Mouse (Mus musculus) hindbrain, embryonic 16.5 days (tissue): Measurements from ENCODE around the gene Pcolce. TPM values are rescaled to one million over a fixed set of nuclear protein-coding genes. Genes with fewer than 3 reads are reported as not detected.
A peak's percentile ranks its signal among the peaks of the same experiment; 100 is the strongest.
"Not testable (repeated sequence)": the region's sequence is repeated elsewhere in the genome, so short reads cannot be mapped to it uniquely, and the experiment has no call there.

Experiments
- ATAC-seq: fragments of 200-750 bp; cut with Nextera tagmentation; 2 replicates; pipeline ENCODE4 v1.8.0; 2017; ENCODE audit warnings: moderate TSS enrichment, moderate library complexity
- H3K27ac ChIP-seq: fragments of 300-500 bp; sonication (generic); 2 replicates; pipeline ENCODE4 v1.5.1; 2014; ENCODE audit warnings: low read depth, mild to moderate bottlenecking, control low read depth, low read length, moderate library complexity
- H3K27me3 ChIP-seq: fragments of 300-500 bp; sonication (generic); replicated peaks from 2 replicates; pipeline ENCODE4 v1.6.1; 2014; ENCODE audit warnings: low read length; ENCODE audit not compliant: control insufficient read depth, insufficient read depth
- H3K36me3 ChIP-seq: fragments of 300-500 bp; sonication (generic); 2 replicates; pipeline ENCODE4 v1.6.1; 2014; ENCODE audit warnings: mild to moderate bottlenecking, low read length, moderate library complexity, mixed read lengths; ENCODE audit not compliant: control insufficient read depth, insufficient read depth
- H3K4me1 ChIP-seq: fragments of 300-500 bp; sonication (generic); 2 replicates; pipeline ENCODE4 v1.6.1; 2014; ENCODE audit warnings: low read depth, low read length; ENCODE audit not compliant: control insufficient read depth, insufficient read depth
- H3K4me2 ChIP-seq: fragments of 300-500 bp; sonication (generic); 2 replicates; pipeline ENCODE4 v1.6.1; 2014; ENCODE audit warnings: mild to moderate bottlenecking, low read length, control low read depth, moderate library complexity
- H3K4me3 ChIP-seq: fragments of 300-500 bp; sonication (generic); 2 replicates; pipeline ENCODE4 v1.5.1; 2014; ENCODE audit warnings: mild to moderate bottlenecking, low read length, control low read depth, moderate library complexity
- H3K9ac ChIP-seq: fragments of 300-500 bp; sonication (generic); 2 replicates; pipeline ENCODE4 v1.6.1; 2014; ENCODE audit warnings: low read depth, mild to moderate bottlenecking, control low read depth, low read length, moderate library complexity
- H3K9me3 ChIP-seq: fragments of 300-500 bp; sonication (generic); 2 replicates; pipeline ENCODE4 v1.6.1; 2014; ENCODE audit warnings: mild to moderate bottlenecking, low read length, moderate library complexity; ENCODE audit not compliant: control insufficient read depth
- WGBS: fragments of 180-500 bp; shearing (Covaris S2); extraction: QIAGEN DNeasy Blood & Tissue Kit; methylation state at CpG from one replicate; pipeline ENCODE4 v1.1.7; 2014; 5-methylcytosine and 5-hydroxymethylcytosine counted together
- polyA plus RNA-seq: library from polyadenylated mRNA; unstranded; fragments of >200 nt; fragmentation: Nextera tagmentation; extraction: Ambion mirVana; gene quantifications from 2 replicates; pipeline ENCODE4 v1.2.1, GENCODE M21; 2015

Pcolce gene
- polyA plus RNA-seq, 1 experiment from 2014 or later = 23.3 TPM

DNA sequence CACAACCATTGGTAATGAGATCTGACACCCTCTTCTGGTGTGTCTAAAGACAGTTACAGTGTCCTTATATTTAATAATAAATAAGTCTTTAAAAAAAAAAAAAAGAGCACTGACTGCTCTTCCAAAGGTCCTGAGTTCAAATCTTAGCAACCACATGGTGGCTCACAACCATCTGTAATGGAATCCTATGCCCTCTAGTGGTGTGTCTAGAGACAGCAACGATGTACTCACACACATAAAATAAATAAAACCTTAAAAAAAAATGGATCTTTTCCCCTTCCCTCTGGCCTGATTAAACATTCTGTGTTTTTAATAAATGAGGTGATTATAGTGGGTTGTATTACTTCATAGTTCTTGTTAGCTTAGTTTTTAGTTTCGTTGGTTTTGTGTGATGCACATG, 1.3 kb upstream of the Pcolce start:
- not testable (repeated sequence) for ATAC-seq, H3K4me1 ChIP-seq
- 90% methylated on average over 2 of the region's 2 CpGs for WGBS

DNA sequence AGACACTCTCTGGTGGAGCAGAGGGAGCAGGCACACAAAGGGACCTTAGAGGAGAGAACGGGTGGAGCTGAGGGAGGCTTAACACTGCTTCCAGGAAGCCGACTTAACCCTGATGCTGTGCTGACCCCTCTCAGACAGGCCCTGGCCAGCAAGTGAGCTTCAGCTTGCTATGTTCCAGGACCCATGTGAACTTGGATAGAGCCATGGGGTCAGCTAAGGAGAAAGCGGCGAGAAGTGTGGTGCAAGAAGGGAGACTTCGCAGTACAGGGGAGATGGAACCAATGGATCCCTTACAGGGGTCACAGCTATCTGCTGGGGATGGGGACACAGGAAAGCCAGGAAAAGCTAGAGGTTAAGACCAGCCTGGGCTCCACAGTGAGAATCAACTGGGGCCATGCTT, 508 bp downstream of the Pcolce start:
- peaks cover 6% of the 10 kb centered on the region for H3K4me1 ChIP-seq
- no peak overlapping the region for H3K4me2 ChIP-seq
- H3K27me3 ChIP-seq = no peaks in the 10 kb centered on the region
- H3K4me3 ChIP-seq = no peak overlapping the region
- H3K36me3 ChIP-seq = no peaks in the 10 kb centered on the region
- ATAC-seq = no peak
- no peaks in the 10 kb centered on the region for H3K9me3 ChIP-seq
- no peak overlapping the region for H3K27ac ChIP-seq
- H3K9ac ChIP-seq = no peak overlapping the region
- WGBS = 82% methylated on average over 5 of the region's 5 CpGs

More for the DNA sequence above, 1.3 kb upstream of the Pcolce start:
- not testable (repeated sequence) for H3K36me3 ChIP-seq, H3K27me3 ChIP-seq, H3K9me3 ChIP-seq, H3K4me2 ChIP-seq, H3K4me3 ChIP-seq, H3K9ac ChIP-seq, H3K27ac ChIP-seq

DNA sequence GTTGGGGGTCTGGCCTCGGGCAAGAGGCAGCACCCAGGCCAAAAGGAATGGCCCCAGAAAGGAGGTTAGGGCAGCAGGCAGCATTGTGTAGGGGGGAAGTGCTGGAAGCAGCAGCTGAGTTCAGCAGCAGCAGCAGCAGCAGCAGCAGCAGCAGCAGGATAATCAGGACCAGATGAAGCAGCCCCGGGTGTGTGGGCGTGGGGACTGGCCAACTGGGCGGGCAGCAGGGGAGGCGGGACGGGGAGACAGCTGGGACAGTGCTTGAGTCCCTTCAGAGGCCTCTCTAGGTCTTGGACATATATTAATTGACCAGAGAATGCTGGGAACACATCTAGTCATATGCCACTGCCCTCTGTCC, 2.4 kb downstream of the Pcolce start:
- Histone ChIP-seq H3K9me3 (no peaks in the 10 kb centered on the region), H3K27me3 (no peaks in the 10 kb centered on the region), H3K36me3 (no peaks in the 10 kb centered on the region), H3K4me2 (no peak overlapping the region), H3K4me1 (peaks cover 6% of the 10 kb centered on the region), H3K9ac (peak overlapping the region; percentile 3; the same call in 1 of the 2 replicates), H3K4me3 (no peak overlapping the region; the same call in 1 of the 2 replicates), H3K27ac (no peak overlapping the region)
- 31% methylated on average over 6 of the region's 6 CpGs for WGBS
- ATAC-seq = no peak

DNA sequence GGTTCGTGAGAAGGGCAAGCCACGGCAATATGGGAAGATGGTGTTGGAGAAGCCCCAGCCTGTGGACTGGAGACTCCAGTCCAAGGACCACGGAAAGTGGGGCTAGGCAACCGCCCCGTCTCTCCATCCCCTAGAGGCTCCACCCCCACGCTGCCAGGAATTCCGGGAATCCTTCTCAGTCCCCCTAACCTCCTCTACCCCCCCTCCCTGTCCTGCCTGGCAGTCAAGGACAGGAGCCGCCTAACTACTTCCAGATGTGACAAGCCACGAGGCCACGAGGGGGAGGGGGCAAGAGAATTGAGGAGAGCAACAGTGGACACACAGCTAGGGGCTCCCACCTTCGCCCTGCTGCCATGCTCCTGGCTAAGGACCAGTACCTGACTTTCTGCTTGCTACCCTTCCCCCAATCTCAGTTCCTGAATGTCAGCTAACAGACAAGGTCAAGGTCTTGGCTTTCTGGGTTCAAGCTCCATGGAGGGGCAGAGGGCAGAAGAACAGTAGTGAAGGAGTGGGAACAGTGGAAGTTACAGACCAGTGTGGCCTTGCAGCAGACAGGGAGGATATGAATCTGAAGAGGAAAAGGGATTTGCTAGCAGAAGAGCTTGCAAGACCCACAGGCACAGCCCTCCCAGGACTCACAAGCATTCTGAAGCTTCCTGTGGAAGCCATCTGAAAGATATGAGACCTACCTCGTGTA, 2.9 kb downstream of the Pcolce start:
- Histone ChIP-seq H3K9ac (peak overlapping the region; percentile 13; the same call in 1 of the 2 replicates), H3K4me2 (no peak overlapping the region)
- ATAC-seq = no peak

DNA sequence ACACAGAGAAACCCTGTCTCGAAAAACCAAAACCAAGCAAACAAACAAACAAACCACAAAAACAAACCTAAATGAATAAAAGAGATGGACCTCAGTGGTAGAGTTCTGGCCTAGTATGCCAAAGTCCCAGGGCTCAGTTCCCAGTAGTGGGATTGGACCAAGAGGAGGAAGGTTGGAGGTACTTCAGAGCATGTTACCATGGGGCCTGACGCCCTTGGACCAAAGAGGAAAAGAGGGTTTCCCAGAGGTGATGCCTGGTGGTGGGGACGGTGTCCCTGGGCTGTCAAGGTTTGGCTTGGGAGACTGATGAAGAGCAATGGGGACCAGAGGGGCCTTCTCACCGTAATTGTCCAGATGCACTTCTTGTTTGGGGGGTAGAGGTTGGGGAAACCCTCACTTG, 3.5 kb downstream of the Pcolce start:
- Histone ChIP-seq H3K27ac (no peak overlapping the region), H3K27me3 (no peaks in the 10 kb centered on the region), H3K9ac (no peak overlapping the region), H3K36me3 (no peaks in the 10 kb centered on the region), H3K4me2 (no peak overlapping the region), H3K4me3 (no peak overlapping the region), H3K9me3 (no peaks in the 10 kb centered on the region), H3K4me1 (peaks cover 6% of the 10 kb centered on the region)
- ATAC-seq = no peak
- WGBS = 74% methylated on average over 4 of the region's 4 CpGs

More for the DNA sequence above, 2.9 kb downstream of the Pcolce start:
- no peak overlapping the region; the same call in 1 of the 2 replicates for H3K4me3 ChIP-seq
- peaks cover 6% of the 10 kb centered on the region for H3K4me1 ChIP-seq
- no peaks in the 10 kb centered on the region for H3K27me3 ChIP-seq
- no peaks in the 10 kb centered on the region for H3K36me3 ChIP-seq
- no peak overlapping the region for H3K27ac ChIP-seq
- WGBS = 23% methylated on average over 11 of the region's 12 CpGs
- no peaks in the 10 kb centered on the region for H3K9me3 ChIP-seq

DNA sequence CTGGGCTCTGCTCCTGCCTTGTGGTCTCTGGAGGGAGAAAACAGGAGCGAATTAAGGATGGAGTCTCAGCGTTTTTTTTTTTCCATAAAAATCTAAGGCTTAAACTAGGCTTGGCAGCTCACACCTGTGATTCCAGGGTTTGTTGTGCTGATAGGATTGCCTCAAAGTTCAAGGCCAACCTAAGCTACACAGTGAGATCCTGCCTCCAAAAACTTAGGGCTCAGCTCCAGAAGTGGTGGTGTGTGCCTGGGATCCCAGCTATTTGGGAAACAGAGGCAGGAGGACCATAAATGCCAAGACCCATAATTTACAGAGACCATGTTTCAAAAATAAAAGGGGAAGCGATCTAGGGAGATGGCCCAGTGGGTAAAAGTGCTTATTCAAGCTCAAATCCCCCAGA, 4.3 kb downstream of the Pcolce start:
- Histone ChIP-seq H3K27ac (no peak overlapping the region), H3K27me3 (no peaks in the 10 kb centered on the region), H3K4me1 (peaks cover 6% of the 10 kb centered on the region), H3K4me2 (no peak overlapping the region), H3K4me3 (no peak overlapping the region), H3K36me3 (no peaks in the 10 kb centered on the region), H3K9me3 (no peaks in the 10 kb centered on the region), H3K9ac (no peak overlapping the region)
- no peak for ATAC-seq
- WGBS = 58% methylated on average over 3 of the region's 3 CpGs

DNA sequence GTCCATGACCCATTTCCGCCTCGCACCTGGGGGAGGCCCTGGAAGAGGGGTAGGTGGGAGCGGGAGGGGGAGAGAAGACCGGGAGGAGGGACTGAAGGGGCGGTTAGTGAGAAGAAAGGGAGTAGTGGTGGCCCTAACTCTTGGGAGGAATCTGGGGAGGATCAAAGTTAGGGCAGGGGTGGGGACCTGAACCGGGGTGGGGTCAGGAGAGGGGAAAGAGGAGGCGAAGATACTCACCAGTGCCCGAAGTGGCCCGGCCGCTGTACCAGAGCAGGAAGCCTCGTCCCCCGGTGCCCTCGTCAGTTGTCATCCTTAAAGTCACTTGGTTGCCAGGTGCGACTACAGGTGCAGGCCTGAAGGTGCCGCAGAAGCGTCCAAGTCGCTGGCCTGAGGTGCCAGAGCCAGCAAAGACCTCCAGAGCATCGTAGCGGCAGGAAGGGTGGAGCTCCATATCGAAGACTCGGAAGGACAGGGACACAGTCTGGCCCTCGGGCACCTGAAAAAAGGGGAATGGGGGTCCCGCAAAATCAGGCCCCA, 4.9 kb downstream of the Pcolce start:
- Histone ChIP-seq H3K4me2 (peak overlapping the region; percentile 41), H3K27me3 (no peaks in the 10 kb centered on the region), H3K27ac (no peak overlapping the region), H3K4me1 (peaks cover 6% of the 10 kb centered on the region), H3K9ac (peak overlapping the region; percentile 48), H3K36me3 (no peaks in the 10 kb centered on the region), H3K4me3 (peak overlapping the region; percentile 18), H3K9me3 (no peaks in the 10 kb centered on the region)
- no peak; the same call in 1 of the 2 replicates for ATAC-seq
- WGBS = 19% methylated on average over 23 of the region's 23 CpGs

DNA sequence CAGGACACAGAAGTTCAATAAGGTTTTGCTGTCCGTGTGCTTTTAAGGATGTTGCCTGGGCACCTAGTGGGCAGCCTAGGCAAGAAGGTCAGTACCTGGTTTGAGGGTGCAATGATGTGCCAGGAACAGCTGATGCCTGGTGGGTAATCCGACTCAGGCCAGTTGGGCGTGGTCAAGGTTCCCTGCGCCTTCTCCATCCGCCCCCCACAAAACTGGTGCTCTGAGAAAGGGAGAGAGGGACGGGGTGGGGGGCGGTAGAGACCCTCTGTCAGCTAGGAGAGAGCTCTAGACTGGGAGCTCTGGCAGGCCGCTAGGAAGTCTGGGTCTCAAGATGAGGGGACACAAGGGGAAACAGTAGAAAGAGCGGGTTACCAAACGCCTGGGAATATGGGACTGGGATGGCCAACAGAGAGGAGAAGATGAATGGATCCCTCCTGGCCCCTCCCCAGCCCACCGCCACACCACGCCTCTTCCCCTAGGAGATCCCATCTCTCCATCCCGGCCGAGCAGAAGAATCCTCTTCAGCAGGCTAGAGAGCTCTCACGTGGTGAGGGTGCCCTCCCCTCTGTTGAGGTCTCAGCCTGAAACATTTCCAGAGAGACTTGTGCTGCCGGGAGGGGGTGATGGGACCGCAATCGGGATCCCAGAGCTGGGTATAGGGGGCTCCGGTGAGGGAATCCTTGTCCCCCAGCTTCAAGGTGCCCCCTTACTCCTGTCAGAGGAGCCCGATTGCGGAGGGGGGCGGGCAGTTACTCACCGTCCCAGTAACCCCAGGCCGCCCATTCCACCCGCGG, 5.5 kb downstream of the Pcolce start:
- Histone ChIP-seq H3K27ac (no peak overlapping the region), H3K4me1 (peaks cover 6% of the 10 kb centered on the region), H3K4me2 (peak overlapping the region; percentile 41), H3K27me3 (no peaks in the 10 kb centered on the region), H3K9ac (peak overlapping the region; percentile 48), H3K9me3 (no peaks in the 10 kb centered on the region), H3K4me3 (peak overlapping the region; percentile 18), H3K36me3 (no peaks in the 10 kb centered on the region)
- ATAC-seq = no peak; the same call in 1 of the 2 replicates
- WGBS = 14% methylated on average over 26 of the region's 26 CpGs

DNA sequence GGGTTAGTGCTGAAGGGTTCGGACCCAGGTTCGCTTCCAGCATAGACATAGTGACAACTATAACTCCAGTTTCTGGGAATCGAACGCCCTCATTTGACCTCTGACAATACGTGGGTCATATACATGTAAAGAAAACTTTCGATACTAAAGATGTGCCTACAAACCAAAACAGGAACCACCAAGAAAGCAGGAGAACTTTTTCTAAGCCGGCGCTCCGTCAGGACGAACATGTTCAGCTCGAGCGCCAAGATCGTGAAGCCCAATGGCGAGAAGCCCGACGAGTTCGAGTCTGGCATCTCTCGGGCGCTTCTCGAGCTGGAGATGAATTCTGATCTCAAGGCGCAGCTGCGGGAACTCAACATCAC, 12.2 kb downstream of the Pcolce start:
- Histone ChIP-seq H3K36me3 (peaks cover 2% of the 10 kb centered on the region; the same call in 1 of the 2 replicates), H3K4me2 (peak overlapping the region; percentile 81), H3K4me3 (peak overlapping the region; percentile 63), H3K9me3 (no peaks in the 10 kb centered on the region), H3K9ac (peak overlapping the region; percentile 48), H3K27ac (0 out of 2 replicates have a peak overlapping the region, but pooled peaks have one; percentile 16), H3K4me1 (peaks cover 16% of the 10 kb centered on the region), H3K27me3 (no peaks in the 10 kb centered on the region)
- WGBS = under 1% methylated on average over 22 of the region's 22 CpGs
- ATAC-seq = no peak
